Mouse (Mus musculus): Measurements from ENCODE around the gene Slc41a2. TPM values are rescaled to one million over a fixed set of nuclear protein-coding genes. Genes with fewer than 3 reads are reported as not detected.
"Not testable (repeated sequence)": the region's sequence is repeated elsewhere in the genome, so short reads cannot be mapped to it uniquely, and the experiment has no call there.

Slc41a2 gene
- polyA plus RNA-seq, 1 experiment: 8.1 TPM

- DNase-seq (ENCODE audit: low read depth, low spot score): no peak
Observed at GRCm38 (mm10) chr10:83354333-83354719, 16.6 kb upstream of the Slc41a2 start.

GRCm38 (mm10) chr10:83353680-83354332, 16.1 kb upstream of the Slc41a2 start:
- 5% methylated on average over 14 of the region's 14 CpGs for WGBS
- no peak for DNase-seq (ENCODE audit: low read depth, low spot score)

More at GRCm38 (mm10) chr10:83354333-83354719, 16.6 kb upstream of the Slc41a2 start:
- 52% methylated on average over 8 of the region's 8 CpGs for WGBS

- 82% methylated on average over 4 of the region's 4 CpGs for WGBS
- not testable (repeated sequence) for DNase-seq (ENCODE audit: low read depth, low spot score)
Observed at GRCm38 (mm10) chr10:83351779-83352178, 14.1 kb upstream of the Slc41a2 start.

GRCm38 (mm10) chr10:83350689-83351088, 13.0 kb upstream of the Slc41a2 start:
- WGBS: 92% methylated on average over 2 of the region's 2 CpGs
- DNase-seq (ENCODE audit: low read depth, low spot score): no peak

- WGBS: 22% methylated on average over 7 of the region's 7 CpGs
- no peak for DNase-seq (ENCODE audit: low read depth, low spot score)
Observed at GRCm38 (mm10) chr10:83347494-83347893, 9.8 kb upstream of the Slc41a2 start.

- WGBS: 91% methylated on average over 5 of the region's 5 CpGs
- no peak for DNase-seq (ENCODE audit: low read depth, low spot score)
Observed at GRCm38 (mm10) chr10:83346359-83346736, 8.7 kb upstream of the Slc41a2 start.

GRCm38 (mm10) chr10:83345693-83346358, 8.1 kb upstream of the Slc41a2 start:
- no peak for DNase-seq (ENCODE audit: low read depth, low spot score)
- 64% methylated on average over 7 of the region's 7 CpGs for WGBS

GRCm38 (mm10) chr10:83343828-83344685, 6.4 kb upstream of the Slc41a2 start:
- DNase-seq (ENCODE audit: low read depth, low spot score): no peak
- whole genome bisulfite sequencing: 67% methylated on average over 2 of the region's 2 CpGs

- DNase-seq (ENCODE audit: low read depth, low spot score): no peak
- 27% methylated on average over 5 of the region's 5 CpGs for WGBS
Observed at GRCm38 (mm10) chr10:83343171-83343570, 5.5 kb upstream of the Slc41a2 start.

- DNase-seq (ENCODE audit: low read depth, low spot score): no peak
- WGBS: 27% methylated on average over 2 of the region's 2 CpGs
Observed at GRCm38 (mm10) chr10:83341226-83341625, 3.5 kb upstream of the Slc41a2 start.

- 44% methylated on average over 9 of the region's 9 CpGs for WGBS
- DNase-seq (ENCODE audit: low read depth, low spot score): no peak
Observed at GRCm38 (mm10) chr10:83337971-83338598, 403 bp upstream of the Slc41a2 start.

GRCm38 (mm10) chr10:83336336-83336735, 1.3 kb downstream of the Slc41a2 start:
- DNase-seq (ENCODE audit: low read depth, low spot score): no peak
- 32% methylated on average over 7 of the region's 7 CpGs for WGBS

GRCm38 (mm10) chr10:83332581-83332980, 5.1 kb downstream of the Slc41a2 start:
- 76% methylated on average over 11 of the region's 11 CpGs for WGBS
- no peak for DNase-seq (ENCODE audit: low read depth, low spot score)

GRCm38 (mm10) chr10:83331811-83332210, 5.9 kb downstream of the Slc41a2 start:
- WGBS: 90% methylated on average over 5 of the region's 5 CpGs
- no peak for DNase-seq (ENCODE audit: low read depth, low spot score)

- 63% methylated on average over 6 of the region's 6 CpGs for WGBS
- no peak for DNase-seq (ENCODE audit: low read depth, low spot score)
Observed at GRCm38 (mm10) chr10:83330336-83330735, 7.3 kb downstream of the Slc41a2 start.

GRCm38 (mm10) chr10:83328791-83329190, 8.9 kb downstream of the Slc41a2 start:
- DNase-seq (ENCODE audit: low read depth, low spot score): no peak
- WGBS: 85% methylated on average over 5 of the region's 5 CpGs

- DNase-seq (ENCODE audit: low read depth, low spot score): no peak
- 92% methylated on average over 14 of the region's 14 CpGs for WGBS
Observed at GRCm38 (mm10) chr10:83326648-83327285, 10.9 kb downstream of the Slc41a2 start.

- DNase-seq (ENCODE audit: low read depth, low spot score): no peak
- 93% methylated on average over 1 of the region's 1 CpGs for WGBS
Observed at GRCm38 (mm10) chr10:83325903-83326302, 11.8 kb downstream of the Slc41a2 start.

- DNase-seq (ENCODE audit: low read depth, low spot score): no peak
- 22% methylated on average over 3 of the region's 3 CpGs for WGBS
Observed at GRCm38 (mm10) chr10:83324871-83325270, 12.8 kb downstream of the Slc41a2 start.
